In genomic region chr2:164358373-164358772, GRCm38 (mm10) we compare ENCODE assay signal across 20 mouse cellular contexts. TPM values are rescaled to one million over a fixed set of nuclear protein-coding genes. Genes with fewer than 3 reads are reported as not detected.
DNase-seq lines count a peak whose midpoint lies in the region; TF ChIP-seq lines count a peak whose summit lies in the region.
"Had no signal": no experiment of that assay in that cellular context is flagged by ENCODE, and none has a peak within 500 bp of the region (broad histone marks: within the 10 kb centered on the region; RNA-seq: fewer than 3 reads in every experiment).

No protein-coding gene starts in this region.

- no peaks in the 10 kb centered on the region for H3K79me2 ChIP-seq in heart, adult 2 months (replicated peaks; ENCODE audit: control insufficient read depth, insufficient read depth, low read length)

- no peaks in the 10 kb centered on the region for H3K4me1 ChIP-seq in heart, adult 2 months (ENCODE audit: control insufficient read depth, insufficient read depth, low read length)
- H3K4me1 ChIP-seq in lung, adult 2 months (ENCODE audit: control insufficient read depth, insufficient read depth, low read length), result peaks cover 6% of the 10 kb centered on the region

- no peak overlapping the region for H3K27ac ChIP-seq in heart, adult 2 months

- 0 out of 2 replicates have a peak, but pooled peaks cover 3% of the 10 kb centered on the region for H3K27me3 ChIP-seq in heart, adult 2 months (ENCODE audit: control insufficient read depth, insufficient read depth, low read length)

- H3K36me3 ChIP-seq in heart, adult 2 months (ENCODE audit: control insufficient read depth, insufficient read depth, low read length), result no peaks in the 10 kb centered on the region

- no peak for TF ChIP-seq POLR2A in heart, adult 2 months (IDR thresholded peaks at IDR 0.05; ENCODE audit: insufficient read depth, low read depth, low read length)
- TF ChIP-seq POLR2A in lung, adult 2 months (IDR thresholded peaks at IDR 0.05; ENCODE audit: borderline replicate concordance, extremely low read depth, low read depth, low read length), result no peak

- peak; percentile 37 for TF ChIP-seq CTCF in heart, adult 2 months (IDR thresholded peaks at IDR 0.05)
- peak; percentile 23; the same call in 1 of the 2 replicates for TF ChIP-seq CTCF in lung, adult 2 months (IDR thresholded peaks at IDR 0.05; ENCODE audit: insufficient read depth, low read length)

- H3K4me3 ChIP-seq in heart, adult 2 months, result no peak overlapping the region
- H3K4me3 ChIP-seq in lung, adult 2 months (replicated peaks; ENCODE audit: extremely low read depth, low read depth, low read length), result no peak overlapping the region

- intact Hi-C loops in heart, adult 2 months (cut with DNase I), result no loop called here

- WGBS in heart, adult 2 months, result 85% methylated on average over 3 of the region's 3 CpGs
- 81% methylated on average over 3 of the region's 3 CpGs for WGBS in lung, adult 2 months

- no peak for TF ChIP-seq EP300 in heart, adult 2 months (IDR thresholded peaks at IDR 0.05; ENCODE audit: insufficient read depth, low read depth, low read length)

- H3K9ac ChIP-seq in heart, adult 2 months (ENCODE audit: low read depth, low read length), result no peak overlapping the region

- no peak for DNase-seq in heart, adult 2 months
- DNase-seq in heart, adult 9 months (ENCODE audit: low spot score in 2 of 2), result no peak
- no peak for DNase-seq in lung, adult 2 months
- DNase-seq in lung, adult 18-20 months, result no peak
- DNase-seq in B cell, adult 2 months, result peak; percentile 43 to 44
- DNase-seq in brain, adult 2 months (ENCODE audit: low read depth, low spot score), result peak; percentile 10
- DNase-seq in left cerebral cortex, adult 8-10 months (ENCODE audit: low spot score in 2 of 2), result no peak
- DNase-seq: cerebellum, adult 11 months; gastrocnemius, postnatal 25 days; heart, postnatal 14 days; midbrain, embryonic 14.5 days; right cerebral cortex, postnatal 14 days had no signal

RNA-seq across cellular contexts. Expression of gene Svs5, which starts 25.8 kb away (rescaled TPM):
- not detected for total RNA-seq in heart, adult 2 months (2021)
- polyA plus RNA-seq in heart, adult 2 months (2012; rRNA removed), result not detected in 2 replicates
- polyA plus RNA-seq in lung, adult 2 months (2012; rRNA removed), result not detected in 2 replicates
- total RNA-seq in left cerebral cortex, adult 8-10 months (2022), result not detected
- total RNA-seq: ES-E14; gastrocnemius, postnatal 25 days; heart, postnatal 14 days; layer of hippocampus, postnatal 25 days; neutrophil, adult 5-6 weeks had no signal
- polyA plus RNA-seq: embryonic facial prominence, embryonic 11.5 days; forebrain, embryonic 11.5 days; intestine, embryonic 14.5 days; liver, embryonic 16.5 days; midbrain, embryonic 14.5 days; stomach, embryonic 16.5 days had no signal

RNA-seq across cellular contexts. Expression of gene Slpi, which starts 30.5 kb away (rescaled TPM):
- total RNA-seq in heart, adult 2 months (2021), result 10 to 100 TPM; 10.9 to 26.4 TPM
- 3.1 and 8.3 TPM in 2 replicates for polyA plus RNA-seq in heart, adult 2 months (2012; rRNA removed)
- 64.8 and 662 TPM in 2 replicates for polyA plus RNA-seq in lung, adult 2 months (2012; rRNA removed)
- 1 to 10 TPM in 2 of 4 experiments, under 1 TPM in 1, not detected in 1; 0.62 to 1.8 (median 1.3) TPM for total RNA-seq in left cerebral cortex, adult 8-10 months (2022)
- total RNA-seq: ES-E14; gastrocnemius, postnatal 25 days had no signal
- polyA plus RNA-seq: midbrain, embryonic 14.5 days had no signal

RNA-seq across cellular contexts. Expression of gene Svs6, which starts 41.8 kb away (rescaled TPM):
- total RNA-seq in heart, adult 2 months (2021), result not detected
- polyA plus RNA-seq in heart, adult 2 months (2012; rRNA removed), result not detected in 2 replicates
- not detected in 2 replicates for polyA plus RNA-seq in lung, adult 2 months (2012; rRNA removed)
- not detected for total RNA-seq in left cerebral cortex, adult 8-10 months (2022)
- total RNA-seq: ES-E14; gastrocnemius, postnatal 25 days; heart, postnatal 14 days; layer of hippocampus, postnatal 25 days; neutrophil, adult 5-6 weeks had no signal
- polyA plus RNA-seq: embryonic facial prominence, embryonic 11.5 days; forebrain, embryonic 11.5 days; intestine, embryonic 14.5 days; liver, embryonic 16.5 days; midbrain, embryonic 14.5 days; stomach, embryonic 16.5 days had no signal

RNA-seq across cellular contexts. Expression of gene Rbpjl, which starts 44.6 kb away (rescaled TPM):
- not detected for total RNA-seq in heart, adult 2 months (2021)
- 0.03 and 0.18 TPM in 2 replicates for polyA plus RNA-seq in heart, adult 2 months (2012; rRNA removed)
- polyA plus RNA-seq in lung, adult 2 months (2012; rRNA removed), result 86.8 and 101 TPM in 2 replicates
- under 1 TPM; 0.17 to 0.77 (median 0.31) TPM for total RNA-seq in left cerebral cortex, adult 8-10 months (2022)
- total RNA-seq: gastrocnemius, postnatal 25 days; heart, postnatal 14 days had no signal
- polyA plus RNA-seq: embryonic facial prominence, embryonic 11.5 days; forebrain, embryonic 11.5 days; midbrain, embryonic 14.5 days had no signal

RNA-seq across cellular contexts. Expression of gene Matn4, which starts 46.6 kb away (rescaled TPM):
- under 1 TPM; 0.26 to 0.43 TPM for total RNA-seq in heart, adult 2 months (2021)
- 0.70 and 0.82 TPM in 2 replicates for polyA plus RNA-seq in heart, adult 2 months (2012; rRNA removed)
- polyA plus RNA-seq in lung, adult 2 months (2012; rRNA removed), result 78.0 and 80.1 TPM in 2 replicates
- total RNA-seq in left cerebral cortex, adult 8-10 months (2022), result 10 to 100 TPM in 3 of 4 experiments, 1 to 10 TPM in 1; 9.9 to 12.0 (median 10.6) TPM
- total RNA-seq: neutrophil, adult 5-6 weeks had no signal
- polyA plus RNA-seq: forebrain, embryonic 11.5 days; midbrain, embryonic 14.5 days had no signal

Comparison
In these comparisons a context has a peak if more than half of its experiments do, and no peak if none do; other contexts are left out.
1. DNase-seq: peak in B cell, adult 2 months (2 of 2) and brain, adult 2 months (single experiment); none in heart, adult 2 months (0 of 2), heart, adult 9 months (0 of 2), lung, adult 2 months (single experiment), lung, adult 18-20 months (0 of 2) and left cerebral cortex, adult 8-10 months (0 of 2).
2. RNA of gene Slpi, which starts 30.5 kb away (total RNA-seq): 10.9 to 26.4 TPM in heart, adult 2 months; 0.62 to 1.8 TPM in left cerebral cortex, adult 8-10 months; every median in the first group is over 4 times any median in the second.